Mouse (Mus musculus): ENCODE measurements around the gene Gm28043. TPM values are rescaled to one million over a fixed set of nuclear protein-coding genes. Genes with fewer than 3 reads are reported as not detected.
"Not testable (repeated sequence)": the region's sequence is repeated elsewhere in the genome, so short reads cannot be mapped to it uniquely, and the experiment has no call there.

The Gm28043 gene
- polyA plus RNA-seq, 1 experiment from 2014 or later = 2.6 TPM

DNA sequence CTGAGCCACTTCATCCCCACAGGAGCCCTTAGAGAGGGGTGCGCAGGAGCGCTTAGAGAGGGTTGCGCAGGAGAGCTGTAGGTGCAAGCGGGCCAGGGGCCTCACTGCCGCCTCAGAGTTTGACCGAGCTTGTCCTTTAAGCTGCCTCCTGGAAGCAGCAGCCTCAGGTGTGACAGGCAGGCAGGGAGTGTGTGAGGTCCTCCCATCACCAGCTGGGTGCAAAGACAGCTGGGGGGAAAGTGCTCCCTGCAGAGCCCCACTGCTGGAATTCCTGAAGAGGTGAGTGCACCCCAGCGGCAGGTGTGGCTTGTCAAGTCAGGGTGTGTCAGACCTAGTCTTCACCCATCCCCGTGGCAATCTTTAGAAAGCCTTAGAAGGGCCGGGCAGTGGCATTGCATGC, 27.8 kb upstream of the Gm28043 start:
- DNase-seq (ENCODE audit: low spot score) = no peak
- Histone ChIP-seq H3K4me3 (replicated peaks; ENCODE audit: low read length) (no peak overlapping the region), H3K27ac (no peak overlapping the region), H3K36me3 (replicated peaks; ENCODE audit: control insufficient read depth, insufficient read depth) (peaks cover 17% of the 10 kb centered on the region), H3K9me3 (ENCODE audit: control insufficient read depth, low read length) (no peaks in the 10 kb centered on the region), H3K4me1 (replicated peaks; ENCODE audit: control insufficient read depth, insufficient read depth, low read length) (peaks cover 15% of the 10 kb centered on the region), H3K27me3 (ENCODE audit: control insufficient read depth, insufficient read depth, low read length) (no peaks in the 10 kb centered on the region), H3K4me2 (replicated peaks) (no peak overlapping the region), H3K9ac (no peak overlapping the region)
- no peak for ATAC-seq (ENCODE audit: low FRiP score)
- 89% methylated on average over 9 of the region's 9 CpGs for WGBS

DNA sequence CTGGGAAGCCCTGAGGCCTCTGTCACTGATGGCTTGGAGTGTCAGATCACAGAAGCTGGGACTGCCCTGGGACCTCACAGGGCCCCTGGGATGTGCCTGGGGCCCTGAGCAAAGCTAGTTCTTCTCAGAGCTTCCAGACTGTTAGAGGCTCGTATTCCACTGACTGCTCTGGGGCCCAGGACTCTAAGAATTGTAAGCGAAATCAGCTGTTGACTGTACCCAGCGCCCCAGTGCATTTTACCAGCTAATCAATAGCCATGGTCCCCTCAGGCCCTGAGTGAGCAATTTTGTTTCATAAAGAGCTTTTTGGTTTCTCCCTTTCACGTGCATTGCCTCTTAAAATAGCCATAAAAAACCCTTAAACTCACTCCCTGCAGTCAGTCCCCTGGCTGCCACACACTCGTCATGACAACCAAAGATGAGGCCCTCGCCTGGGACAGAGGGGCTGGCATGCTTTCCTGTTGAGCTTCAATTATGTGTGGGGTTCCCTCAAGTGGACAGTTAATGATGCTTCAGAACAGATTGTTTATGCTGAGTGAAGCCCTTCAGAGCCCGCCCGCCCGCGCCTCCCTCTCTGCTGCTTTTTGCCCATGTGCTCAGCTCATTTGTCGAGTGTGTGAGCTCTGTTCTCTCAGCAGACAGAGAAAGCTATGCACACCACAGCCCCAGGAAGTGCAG, 25.3 kb upstream of the Gm28043 start:
- Histone ChIP-seq H3K27ac (peak overlapping the region; percentile 72), H3K36me3 (replicated peaks; ENCODE audit: control insufficient read depth, insufficient read depth) (peaks cover 7% of the 10 kb centered on the region; the same call in 1 of the 2 replicates), H3K4me1 (replicated peaks; ENCODE audit: control insufficient read depth, insufficient read depth, low read length) (peaks cover 15% of the 10 kb centered on the region), H3K9me3 (ENCODE audit: control insufficient read depth, low read length) (no peaks in the 10 kb centered on the region), H3K27me3 (ENCODE audit: control insufficient read depth, insufficient read depth, low read length) (no peaks in the 10 kb centered on the region), H3K9ac (no peak overlapping the region), H3K4me2 (replicated peaks) (no peak overlapping the region), H3K4me3 (replicated peaks; ENCODE audit: low read length) (no peak overlapping the region)
- ATAC-seq (ENCODE audit: low FRiP score) (peak; percentile 78; the same call in 1 of the 2 replicates), DNase-seq (ENCODE audit: low spot score) (peak; percentile 53)
- 20% methylated on average over 11 of the region's 11 CpGs for WGBS

- no peak overlapping the region for H3K4me3 ChIP-seq (replicated peaks; ENCODE audit: low read length)
- H3K9me3 ChIP-seq (ENCODE audit: control insufficient read depth, low read length) = no peaks in the 10 kb centered on the region
- DNase-seq (ENCODE audit: low spot score) = no peak
- 74% methylated on average over 15 of the region's 15 CpGs for WGBS
- H3K27me3 ChIP-seq (ENCODE audit: control insufficient read depth, insufficient read depth, low read length) = no peaks in the 10 kb centered on the region
- peaks cover 4% of the 10 kb centered on the region for H3K4me1 ChIP-seq (replicated peaks; ENCODE audit: control insufficient read depth, insufficient read depth, low read length)
- no peak overlapping the region for H3K27ac ChIP-seq
- no peak overlapping the region; the same call in 1 of the 2 replicates for H3K9ac ChIP-seq
- no peak overlapping the region for H3K4me2 ChIP-seq (replicated peaks)
- ATAC-seq (ENCODE audit: low FRiP score) = no peak
- H3K36me3 ChIP-seq (replicated peaks; ENCODE audit: control insufficient read depth, insufficient read depth) = peaks cover 44% of the 10 kb centered on the region
These were observed 18.5 kb upstream of the Gm28043 start for GRCm38 (mm10) chr17:29595891-29596770.

DNA sequence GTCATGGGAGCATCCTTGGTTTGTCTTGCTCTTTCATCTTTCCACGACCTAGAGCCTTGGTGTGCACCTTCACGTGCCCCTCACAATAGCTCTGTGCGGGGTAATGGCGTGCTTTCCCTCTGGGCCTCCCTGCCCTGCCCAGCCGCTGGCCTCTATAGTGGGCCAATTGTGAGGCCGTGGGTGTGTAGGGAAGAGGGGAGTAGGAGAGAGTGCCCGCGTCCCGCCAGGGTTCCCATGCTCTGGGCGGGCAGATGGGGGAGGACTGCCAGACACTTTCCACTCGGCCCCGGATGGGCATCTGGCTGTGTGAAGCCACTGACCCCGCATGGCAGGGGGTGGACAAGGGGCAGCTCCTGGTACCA, 17.9 kb upstream of the Gm28043 start:
- no peaks in the 10 kb centered on the region for H3K9me3 ChIP-seq (ENCODE audit: control insufficient read depth, low read length)
- ATAC-seq (ENCODE audit: low FRiP score) (no peak), DNase-seq (ENCODE audit: low spot score) (no peak)
- 66% methylated on average over 13 of the region's 13 CpGs for WGBS
- H3K36me3 ChIP-seq (replicated peaks; ENCODE audit: control insufficient read depth, insufficient read depth) = peaks cover 50% of the 10 kb centered on the region
- no peaks in the 10 kb centered on the region for H3K27me3 ChIP-seq (ENCODE audit: control insufficient read depth, insufficient read depth, low read length)
- no peak overlapping the region for H3K9ac ChIP-seq
- no peak overlapping the region for H3K4me3 ChIP-seq (replicated peaks; ENCODE audit: low read length)
- H3K27ac ChIP-seq = no peak overlapping the region
- H3K4me1 ChIP-seq (replicated peaks; ENCODE audit: control insufficient read depth, insufficient read depth, low read length) = peaks cover 4% of the 10 kb centered on the region
- H3K4me2 ChIP-seq (replicated peaks) = no peak overlapping the region

DNA sequence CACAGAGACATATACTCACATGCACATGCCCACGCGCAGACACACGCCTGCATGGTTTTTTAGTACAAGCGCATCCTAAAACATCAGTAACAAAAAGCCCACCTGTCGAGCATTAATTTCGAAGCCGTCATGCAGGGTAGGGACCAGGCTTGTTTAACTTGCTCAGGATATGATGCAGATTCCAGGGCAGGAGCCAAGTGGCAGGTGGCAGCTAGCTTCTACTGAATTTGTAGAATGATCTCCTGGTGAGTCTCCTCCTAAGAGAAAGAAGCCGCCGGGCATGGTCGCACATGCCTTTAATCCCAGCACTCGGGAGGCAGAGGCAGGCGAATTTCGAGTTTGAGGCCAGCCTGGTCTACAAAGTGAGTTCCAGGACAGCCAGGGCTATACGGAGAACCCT, 15.6 kb upstream of the Gm28043 start:
- WGBS = 89% methylated on average over 14 of the region's 14 CpGs
- Histone ChIP-seq H3K36me3 (replicated peaks; ENCODE audit: control insufficient read depth, insufficient read depth) (peaks cover 61% of the 10 kb centered on the region), H3K4me2 (replicated peaks) (no peak overlapping the region)

DNA sequence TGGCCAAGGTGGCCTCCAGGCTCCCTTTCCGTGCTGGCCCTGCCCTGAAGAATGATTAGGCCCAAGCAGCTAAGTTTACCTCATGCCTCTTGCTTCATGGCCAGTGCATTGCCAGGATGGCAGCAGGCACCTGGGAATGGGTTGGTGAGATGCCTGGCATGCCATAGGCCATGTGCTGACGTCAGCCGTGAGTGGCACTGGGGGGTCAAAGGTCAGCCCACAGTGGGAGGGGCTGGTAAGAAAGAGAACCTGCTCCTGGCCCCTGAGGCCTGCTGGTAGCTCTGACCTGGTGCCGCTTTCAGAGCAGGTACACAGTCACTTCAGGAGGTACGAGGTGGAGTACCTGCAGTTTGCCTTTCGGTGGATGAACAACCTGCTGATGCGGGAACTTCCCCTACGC, 15.1 kb upstream of the Gm28043 start:
- Histone ChIP-seq H3K27ac (no peak overlapping the region), H3K4me3 (replicated peaks; ENCODE audit: low read length) (no peak overlapping the region), H3K4me2 (replicated peaks) (no peak overlapping the region), H3K4me1 (replicated peaks; ENCODE audit: control insufficient read depth, insufficient read depth, low read length) (peaks cover 4% of the 10 kb centered on the region), H3K36me3 (replicated peaks; ENCODE audit: control insufficient read depth, insufficient read depth) (peaks cover 63% of the 10 kb centered on the region), H3K9me3 (ENCODE audit: control insufficient read depth, low read length) (no peaks in the 10 kb centered on the region), H3K9ac (no peak overlapping the region), H3K27me3 (ENCODE audit: control insufficient read depth, insufficient read depth, low read length) (no peaks in the 10 kb centered on the region)
- 84% methylated on average over 8 of the region's 8 CpGs for WGBS
- no peak for DNase-seq (ENCODE audit: low spot score)
- no peak for ATAC-seq (ENCODE audit: low FRiP score)

More for the DNA sequence above, 15.6 kb upstream of the Gm28043 start:
- H3K9me3 ChIP-seq (ENCODE audit: control insufficient read depth, low read length) = no peaks in the 10 kb centered on the region
- no peaks in the 10 kb centered on the region for H3K27me3 ChIP-seq (ENCODE audit: control insufficient read depth, insufficient read depth, low read length)
- H3K4me3 ChIP-seq (replicated peaks; ENCODE audit: low read length) = no peak overlapping the region
- no peak overlapping the region for H3K27ac ChIP-seq
- H3K4me1 ChIP-seq (replicated peaks; ENCODE audit: control insufficient read depth, insufficient read depth, low read length) = peaks cover 4% of the 10 kb centered on the region
- DNase-seq (ENCODE audit: low spot score) = no peak
- no peak overlapping the region for H3K9ac ChIP-seq
- ATAC-seq (ENCODE audit: low FRiP score) = no peak

DNA sequence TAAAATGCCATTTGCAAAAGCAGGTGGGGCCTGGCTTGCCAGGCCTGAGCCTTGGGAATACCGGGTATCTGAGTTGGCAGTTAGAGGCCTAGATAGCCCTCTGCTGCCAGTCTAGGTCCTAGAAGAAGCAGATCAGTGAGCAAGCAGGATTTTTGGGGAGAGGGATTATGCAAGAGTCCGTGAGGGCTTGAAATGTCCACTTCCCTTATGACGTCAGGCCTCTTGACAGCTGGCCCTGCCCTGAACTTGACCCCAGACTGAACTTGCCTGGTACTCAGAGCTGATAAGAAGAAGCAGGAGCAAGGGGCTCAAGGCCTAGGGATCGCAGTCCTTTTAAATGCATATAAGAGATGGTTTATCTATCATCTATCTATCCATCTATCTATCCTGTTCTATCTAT, 13.3 kb upstream of the Gm28043 start:
- no peak for DNase-seq (ENCODE audit: low spot score)
- H3K27me3 ChIP-seq (ENCODE audit: control insufficient read depth, insufficient read depth, low read length) = no peaks in the 10 kb centered on the region
- no peaks in the 10 kb centered on the region for H3K9me3 ChIP-seq (ENCODE audit: control insufficient read depth, low read length)
- no peak overlapping the region for H3K27ac ChIP-seq
- H3K36me3 ChIP-seq (replicated peaks; ENCODE audit: control insufficient read depth, insufficient read depth) = peaks cover 58% of the 10 kb centered on the region
- 86% methylated on average over 4 of the region's 4 CpGs for WGBS
- no peak for ATAC-seq (ENCODE audit: low FRiP score)
- H3K4me2 ChIP-seq (replicated peaks) = no peak overlapping the region
- peaks cover 4% of the 10 kb centered on the region; the same call in 1 of the 2 replicates for H3K4me1 ChIP-seq (replicated peaks; ENCODE audit: control insufficient read depth, insufficient read depth, low read length)
- H3K4me3 ChIP-seq (replicated peaks; ENCODE audit: low read length) = no peak overlapping the region
- no peak overlapping the region for H3K9ac ChIP-seq

DNA sequence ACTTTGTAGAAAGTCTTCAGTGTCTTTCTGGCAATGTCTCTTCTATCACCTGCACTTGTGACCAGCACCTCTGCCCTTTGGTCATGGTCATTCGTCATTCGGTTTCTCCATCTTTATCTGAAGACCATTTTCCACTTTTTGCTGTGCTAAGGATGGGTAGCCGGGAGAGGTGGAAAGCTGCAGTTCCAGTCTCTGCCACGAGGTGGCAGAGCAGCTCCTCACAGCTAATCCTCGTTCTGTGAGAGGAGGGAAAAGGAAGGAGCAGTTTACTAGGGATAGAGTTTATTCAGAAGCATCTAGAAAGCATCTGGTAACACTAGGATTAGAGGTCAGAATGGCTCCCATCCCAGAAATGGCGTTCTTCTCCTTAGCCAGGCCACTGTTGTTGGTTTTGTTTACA, 11.4 kb upstream of the Gm28043 start:
- 25% methylated on average over 6 of the region's 6 CpGs for WGBS
- no peak for ATAC-seq (ENCODE audit: low FRiP score)
- H3K36me3 ChIP-seq (replicated peaks; ENCODE audit: control insufficient read depth, insufficient read depth) = peaks cover 54% of the 10 kb centered on the region

DNA sequence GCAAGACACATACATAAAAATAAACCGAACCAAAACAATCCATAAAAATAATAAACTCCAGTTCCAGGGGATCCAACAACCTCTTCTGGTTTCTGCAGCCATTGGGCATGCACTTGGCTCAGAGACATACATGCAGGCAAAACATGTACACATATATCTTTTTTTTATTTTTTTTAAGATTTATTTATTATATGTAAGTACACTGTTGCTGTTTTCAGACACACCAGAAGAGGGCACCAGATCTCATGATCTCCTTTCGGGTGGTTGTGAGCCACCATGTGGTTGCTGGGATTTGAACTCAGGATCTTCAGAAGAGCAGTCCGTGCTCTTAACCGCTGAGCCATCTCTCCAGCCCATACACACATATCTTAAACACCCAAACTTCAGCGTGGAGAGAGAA, 1.2 kb upstream of the Gm28043 start:
- 79% methylated on average over 5 of the region's 5 CpGs for WGBS
- ATAC-seq (ENCODE audit: low FRiP score); DNase-seq (ENCODE audit: low spot score): not testable (repeated sequence)

More for the DNA sequence above, 11.4 kb upstream of the Gm28043 start:
- H3K4me1 ChIP-seq (replicated peaks; ENCODE audit: control insufficient read depth, insufficient read depth, low read length) = no peaks in the 10 kb centered on the region
- no peak overlapping the region for H3K4me2 ChIP-seq (replicated peaks)
- H3K9me3 ChIP-seq (ENCODE audit: control insufficient read depth, low read length) = no peaks in the 10 kb centered on the region
- H3K27me3 ChIP-seq (ENCODE audit: control insufficient read depth, insufficient read depth, low read length) = no peaks in the 10 kb centered on the region
- no peak overlapping the region for H3K9ac ChIP-seq
- H3K4me3 ChIP-seq (replicated peaks; ENCODE audit: low read length) = no peak overlapping the region
- DNase-seq (ENCODE audit: low spot score) = peak; percentile 93
- no peak overlapping the region for H3K27ac ChIP-seq

More for the DNA sequence above, 1.2 kb upstream of the Gm28043 start:
- not testable (repeated sequence) for H3K27me3 ChIP-seq (ENCODE audit: control insufficient read depth, insufficient read depth, low read length); H3K4me2 ChIP-seq (replicated peaks); H3K4me3 ChIP-seq (replicated peaks; ENCODE audit: low read length); H3K9me3 ChIP-seq (ENCODE audit: control insufficient read depth, low read length); H3K9ac ChIP-seq; H3K36me3 ChIP-seq (replicated peaks; ENCODE audit: control insufficient read depth, insufficient read depth); H3K27ac ChIP-seq
- peaks cover 30% of the 10 kb centered on the region for H3K4me1 ChIP-seq (replicated peaks; ENCODE audit: control insufficient read depth, insufficient read depth, low read length)

All from hindbrain, embryonic 14.5 days (tissue).